Mouse (Mus musculus): ENCODE data around the gene Olfr566. TPM values are rescaled to one million over a fixed set of nuclear protein-coding genes. Genes with fewer than 3 reads are reported as not detected.

Gene Olfr566
- polyA plus RNA-seq (2016; fragmentation: Nextera tagmentation; extraction: Ambion mirVana), result not detected in 2 replicates

GRCm38 (mm10) chr7:102858665-102859064 is at the start of gene Olfr566:
Gene Olfr566 (minus strand): TSS chr7:102858765.
- no peaks in the 10 kb centered on the region for H3K9me3 ChIP-seq
- no peaks in the 10 kb centered on the region for H3K4me1 ChIP-seq
- DNase-seq (ENCODE audit: extremely low spot score, low spot score), result no peak
- H3K4me3 ChIP-seq, result no peak within 1 kb of the TSS
- H3K27ac ChIP-seq, result no peak within 1 kb of the TSS
- no peaks in the 10 kb centered on the region for H3K27me3 ChIP-seq (ENCODE audit: poor library complexity, severe bottlenecking)
- H3K36me3 ChIP-seq (replicated peaks), result no peaks in the 10 kb centered on the region
- WGBS, result 93% methylated on average over 1 of the region's 1 CpGs

GRCm38 (mm10) chr7:102890782-102891181 is 32.2 kb upstream of the Olfr566 start, which contains the start of gene Olfr569:
Gene Olfr569 (minus strand): TSS chr7:102890882.
- Histone ChIP-seq H3K36me3 (replicated peaks) (no peaks in the 10 kb centered on the region), H3K27ac (no peak within 1 kb of the TSS), H3K4me3 (no peak within 1 kb of the TSS), H3K9me3 (no peaks in the 10 kb centered on the region), H3K27me3 (ENCODE audit: poor library complexity, severe bottlenecking) (no peaks in the 10 kb centered on the region), H3K4me1 (no peaks in the 10 kb centered on the region)
- DNase-seq (ENCODE audit: extremely low spot score, low spot score), result no peak
- WGBS, result 74% methylated on average over 3 of the region's 3 CpGs

- no peak within 1 kb of the TSS for H3K4me3 ChIP-seq
- H3K27ac ChIP-seq, result no peak within 1 kb of the TSS
- DNase-seq (ENCODE audit: extremely low spot score, low spot score), result no peak
- no peaks in the 10 kb centered on the region for H3K4me1 ChIP-seq
- no peaks in the 10 kb centered on the region for H3K9me3 ChIP-seq
- H3K36me3 ChIP-seq (replicated peaks), result no peaks in the 10 kb centered on the region
- no peaks in the 10 kb centered on the region for H3K27me3 ChIP-seq (ENCODE audit: poor library complexity, severe bottlenecking)
Observed at GRCm38 (mm10) chr7:102876822-102877221, 18.3 kb upstream of the Olfr566 start, which contains the start of gene Olfr568. Gene Olfr568 (plus strand): TSS chr7:102877122.

- no peaks in the 10 kb centered on the region for H3K27me3 ChIP-seq (ENCODE audit: poor library complexity, severe bottlenecking)
- no peak overlapping the region for H3K4me3 ChIP-seq
- DNase-seq (ENCODE audit: extremely low spot score, low spot score), result no peak
- no peak overlapping the region for H3K27ac ChIP-seq
- H3K36me3 ChIP-seq (replicated peaks), result no peaks in the 10 kb centered on the region
- H3K4me1 ChIP-seq, result no peaks in the 10 kb centered on the region
- H3K9me3 ChIP-seq, result no peaks in the 10 kb centered on the region
Observed at GRCm38 (mm10) chr7:102855807-102856206, 2.8 kb downstream of the Olfr566 start.

Other genes starting within 250 kb of the Olfr566 start
- not detected in 2 replicates for gene Olfr553, start 240.5 kb downstream of the Olfr566 start, polyA plus RNA-seq (2016; fragmentation: Nextera tagmentation; extraction: Ambion mirVana)
- not detected in 2 replicates for gene Olfr554, start 220.3 kb downstream of the Olfr566 start, polyA plus RNA-seq (2016; fragmentation: Nextera tagmentation; extraction: Ambion mirVana)
- not detected in 2 replicates for gene Olfr555, start 199.9 kb downstream of the Olfr566 start, polyA plus RNA-seq (2016; fragmentation: Nextera tagmentation; extraction: Ambion mirVana)
- not detected in 2 replicates for gene Olfr556, start 193.9 kb downstream of the Olfr566 start, polyA plus RNA-seq (2016; fragmentation: Nextera tagmentation; extraction: Ambion mirVana)
- gene Trim68, start 171.4 kb downstream of the Olfr566 start, polyA plus RNA-seq (2016; fragmentation: Nextera tagmentation; extraction: Ambion mirVana), result 9.3 and 10.9 TPM in 2 replicates
- gene Olfr557, start 162.9 kb downstream of the Olfr566 start, polyA plus RNA-seq (2016; fragmentation: Nextera tagmentation; extraction: Ambion mirVana), result not detected in 2 replicates
- gene Olfr558, start 156.6 kb downstream of the Olfr566 start, polyA plus RNA-seq (2016; fragmentation: Nextera tagmentation; extraction: Ambion mirVana), result not detected in 2 replicates
- gene Olfr33, start 139.7 kb downstream of the Olfr566 start, polyA plus RNA-seq (2016; fragmentation: Nextera tagmentation; extraction: Ambion mirVana), result not detected in 2 replicates
- gene Olfr559, start 131.3 kb downstream of the Olfr566 start, polyA plus RNA-seq (2016; fragmentation: Nextera tagmentation; extraction: Ambion mirVana), result not detected in 2 replicates
- not detected in 2 replicates for gene Olfr560, start 99.4 kb downstream of the Olfr566 start, polyA plus RNA-seq (2016; fragmentation: Nextera tagmentation; extraction: Ambion mirVana)
- not detected in 2 replicates for gene Olfr78, start 99.3 kb downstream of the Olfr566 start, polyA plus RNA-seq (2016; fragmentation: Nextera tagmentation; extraction: Ambion mirVana)
- not detected in 2 replicates for gene Olfr561, start 87.5 kb downstream of the Olfr566 start, polyA plus RNA-seq (2016; fragmentation: Nextera tagmentation; extraction: Ambion mirVana)
- not detected in 2 replicates for gene Olfr564, start 55.3 kb downstream of the Olfr566 start, polyA plus RNA-seq (2016; fragmentation: Nextera tagmentation; extraction: Ambion mirVana)
- gene Olfr568, start 18.4 kb upstream of the Olfr566 start, polyA plus RNA-seq (2016; fragmentation: Nextera tagmentation; extraction: Ambion mirVana), result not detected in 2 replicates
- gene Olfr569, start 32.1 kb upstream of the Olfr566 start, polyA plus RNA-seq (2016; fragmentation: Nextera tagmentation; extraction: Ambion mirVana), result not detected in 2 replicates
- not detected in 2 replicates for gene Olfr570, start 35.8 kb upstream of the Olfr566 start, polyA plus RNA-seq (2016; fragmentation: Nextera tagmentation; extraction: Ambion mirVana)
- gene Olfr571, start 58.8 kb upstream of the Olfr566 start, polyA plus RNA-seq (2016; fragmentation: Nextera tagmentation; extraction: Ambion mirVana), result not detected in 2 replicates
- gene Olfr572, start 65.6 kb upstream of the Olfr566 start, polyA plus RNA-seq (2016; fragmentation: Nextera tagmentation; extraction: Ambion mirVana), result not detected in 2 replicates
- gene Olfr573-ps1, start 83.8 kb upstream of the Olfr566 start, polyA plus RNA-seq (2016; fragmentation: Nextera tagmentation; extraction: Ambion mirVana), result not detected in 2 replicates
- not detected in 2 replicates for gene Olfr574, start 89.7 kb upstream of the Olfr566 start, polyA plus RNA-seq (2016; fragmentation: Nextera tagmentation; extraction: Ambion mirVana)
- not detected in 2 replicates for gene Olfr575, start 100.0 kb upstream of the Olfr566 start, polyA plus RNA-seq (2016; fragmentation: Nextera tagmentation; extraction: Ambion mirVana)
- gene Olfr576, start 103.9 kb upstream of the Olfr566 start, polyA plus RNA-seq (2016; fragmentation: Nextera tagmentation; extraction: Ambion mirVana), result not detected in 2 replicates
- gene Olfr577, start 117.2 kb upstream of the Olfr566 start, polyA plus RNA-seq (2016; fragmentation: Nextera tagmentation; extraction: Ambion mirVana), result not detected in 2 replicates
- gene Olfr578, start 130.6 kb upstream of the Olfr566 start, polyA plus RNA-seq (2016; fragmentation: Nextera tagmentation; extraction: Ambion mirVana), result not detected in 2 replicates
- not detected in 2 replicates for gene Olfr582, start 179.3 kb upstream of the Olfr566 start, polyA plus RNA-seq (2016; fragmentation: Nextera tagmentation; extraction: Ambion mirVana)
- not detected in 2 replicates for gene Olfr583, start 192.5 kb upstream of the Olfr566 start, polyA plus RNA-seq (2016; fragmentation: Nextera tagmentation; extraction: Ambion mirVana)
- not detected in 2 replicates for gene Olfr584, start 223.1 kb upstream of the Olfr566 start, polyA plus RNA-seq (2016; fragmentation: Nextera tagmentation; extraction: Ambion mirVana)
- gene Olfr585, start 239.0 kb upstream of the Olfr566 start, polyA plus RNA-seq (2016; fragmentation: Nextera tagmentation; extraction: Ambion mirVana), result not detected in 2 replicates